Mouse (Mus musculus): ENCODE results near the gene Pla2g6.

Gene Pla2g6

GRCm38 (mm10) chr15:79242574-79243233 is 85.5 kb downstream of the Pla2g6 start:
- DNase-seq (ENCODE audit: low spot score in 2 of 2) = no peak

- no peak for DNase-seq (ENCODE audit: low spot score in 2 of 2)
Measured at GRCm38 (mm10) chr15:79238036-79238435, 90.2 kb downstream of the Pla2g6 start.

Measured in urinary bladder, adult 18-20 months (tissue).